Mouse (Mus musculus): ENCODE measurements at regions not wholly inside any gene's neighbourhood (a gene's known extent, or its start where the extent isn't known, plus 50 kb on each side); places are given as distances from the start of the nearest gene placed in this dataset.
A peak's percentile ranks its signal among the peaks of the same experiment; 100 is the strongest.

DNA sequence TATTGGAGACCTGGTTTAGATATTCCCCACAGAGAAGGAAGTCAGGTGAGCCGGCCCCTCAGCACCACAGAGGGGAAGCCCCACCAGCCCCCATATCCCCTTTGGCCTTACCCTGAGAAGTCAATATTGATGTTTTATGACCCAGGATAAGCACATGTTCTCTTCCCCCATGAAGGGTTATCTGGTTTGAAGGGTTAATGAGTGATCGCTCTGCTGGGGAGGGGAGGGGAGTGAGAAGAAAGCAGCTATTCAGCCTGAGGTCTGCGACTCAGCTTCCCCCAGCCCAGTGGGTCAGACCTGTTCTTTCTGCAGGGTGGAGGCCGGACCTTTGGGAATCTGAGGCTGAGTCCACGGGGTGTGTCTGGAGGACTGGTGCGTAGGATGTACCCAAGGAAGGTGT lies 152.4 kb upstream of the Haao start:
- H3K4me3 ChIP-seq: no peak overlapping the region
- H3K79me2 ChIP-seq (ENCODE audit: control insufficient read depth, insufficient read depth): no peaks in the 10 kb centered on the region
- H3K36me3 ChIP-seq (ENCODE audit: control insufficient read depth, insufficient read depth): no peaks in the 10 kb centered on the region
- TF ChIP-seq USF1 (IDR thresholded peaks at IDR 0.05; ENCODE audit: low read depth) (no peak), TCF3 (IDR thresholded peaks at IDR 0.05; ENCODE audit: insufficient read length, low read depth) (no peak), SRF (IDR thresholded peaks at IDR 0.05; ENCODE audit: control insufficient read depth, insufficient read length, low read depth) (no peak), CEBPB (IDR thresholded peaks at IDR 0.05; ENCODE audit: insufficient read depth, poor library complexity, severe bottlenecking) (no peak), REST (IDR thresholded peaks at IDR 0.05; ENCODE audit: insufficient read depth, insufficient read length) (no peak), POLR2AphosphoS2 (IDR thresholded peaks at IDR 0.05; ENCODE audit: insufficient read length, low read depth) (no peak), POLR2A (IDR thresholded peaks at IDR 0.05; ENCODE audit: insufficient read length, low read depth) (no peak), E2F4 (IDR thresholded peaks at IDR 0.05; ENCODE audit: insufficient read depth) (no peak), MAX (IDR thresholded peaks at IDR 0.05; ENCODE audit: low read depth) (no peak), TCF12 (IDR thresholded peaks at IDR 0.05; ENCODE audit: insufficient read depth, poor library complexity, severe bottlenecking) (no peak), MYOD1 (IDR thresholded peaks at IDR 0.05; ENCODE audit: control insufficient read depth in 1 of 3, insufficient read length in 2 of 3, low read depth in 2 of 3) (no peak), MYOG (IDR thresholded peaks at IDR 0.05; ENCODE audit: control insufficient read depth in 1 of 3, insufficient read depth in 1 of 3, insufficient read length in 2 of 3, low read depth in 2 of 3) (no peak)
- no peaks in the 10 kb centered on the region for H3K27me3 ChIP-seq (ENCODE audit: control insufficient read depth, insufficient read depth, insufficient read length)
- no peak overlapping the region for H3K4me2 ChIP-seq (ENCODE audit: low read depth)
- H3ac ChIP-seq (ENCODE audit: control insufficient read depth, insufficient read length): no peak overlapping the region

DNA sequence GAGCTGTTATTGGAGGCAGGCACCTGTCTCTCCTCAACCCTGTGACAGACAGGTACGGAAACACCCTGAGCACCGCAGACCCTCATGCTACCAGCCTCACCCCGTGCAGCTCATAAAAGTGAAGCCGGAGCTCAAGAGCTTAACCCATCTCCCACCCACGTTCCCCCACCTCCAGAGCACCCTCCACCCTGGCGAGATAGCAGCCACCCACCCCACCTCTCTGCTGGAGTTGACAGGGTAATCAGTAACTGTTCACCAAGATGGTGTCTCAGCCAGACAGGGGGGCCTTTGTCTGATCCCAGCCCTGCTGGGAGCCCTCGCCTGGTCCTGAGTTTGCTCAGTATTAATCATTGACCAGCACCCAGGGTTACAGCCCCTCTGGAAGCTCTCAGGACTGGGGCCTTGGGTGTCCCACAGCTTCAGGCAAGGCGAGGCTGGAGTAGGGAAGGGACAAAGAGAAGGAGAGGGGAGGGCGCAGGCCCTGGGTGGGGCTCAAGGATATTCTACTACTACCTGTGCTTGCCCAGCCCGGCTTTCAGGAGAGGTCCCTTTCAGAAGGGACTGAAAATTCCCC lies 151.3 kb upstream of the Haao start:
- Histone ChIP-seq H3K36me3 (ENCODE audit: control insufficient read depth, insufficient read depth) (no peaks in the 10 kb centered on the region), H3K27me3 (ENCODE audit: control insufficient read depth, insufficient read depth, insufficient read length) (no peaks in the 10 kb centered on the region), H3K79me2 (ENCODE audit: control insufficient read depth, insufficient read depth) (no peaks in the 10 kb centered on the region), H3ac (ENCODE audit: control insufficient read depth, insufficient read length) (no peak overlapping the region), H3K4me2 (ENCODE audit: low read depth) (no peak overlapping the region), H3K4me3 (no peak overlapping the region)
- TF ChIP-seq TCF3 (IDR thresholded peaks at IDR 0.05; ENCODE audit: insufficient read length, low read depth) (no peak), MYOD1 (IDR thresholded peaks at IDR 0.05; ENCODE audit: control insufficient read depth in 1 of 3, insufficient read length in 2 of 3, low read depth in 2 of 3) (no peak), CEBPB (IDR thresholded peaks at IDR 0.05; ENCODE audit: insufficient read depth, poor library complexity, severe bottlenecking) (no peak)

DNA sequence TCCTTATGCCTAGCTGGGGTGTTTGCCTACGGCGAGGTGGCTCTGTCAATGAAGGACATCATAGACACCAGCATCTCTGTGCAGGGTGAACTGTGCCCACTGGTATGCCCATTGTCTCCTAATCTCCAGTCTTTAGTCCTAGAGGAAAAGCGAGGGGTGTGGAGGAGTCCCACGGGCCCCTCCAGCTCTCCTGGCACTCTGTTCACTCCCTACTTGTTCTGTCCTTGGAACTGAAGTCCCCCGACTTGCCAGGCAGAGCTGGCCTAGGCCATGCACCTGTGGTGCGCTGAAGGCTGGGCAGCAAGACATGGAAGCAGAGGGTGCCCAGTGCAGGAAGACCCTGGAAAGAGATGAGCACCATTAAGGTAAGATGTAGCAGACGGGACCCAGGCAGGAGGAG lies 150.6 kb upstream of the Haao start:
- Histone ChIP-seq H3K27me3 (ENCODE audit: control insufficient read depth, insufficient read depth, insufficient read length) (no peaks in the 10 kb centered on the region), H3ac (ENCODE audit: control insufficient read depth, insufficient read length) (no peak overlapping the region), H3K36me3 (ENCODE audit: control insufficient read depth, insufficient read depth) (no peaks in the 10 kb centered on the region), H3K4me3 (no peak overlapping the region), H3K79me2 (ENCODE audit: control insufficient read depth, insufficient read depth) (no peaks in the 10 kb centered on the region), H3K4me2 (ENCODE audit: low read depth) (no peak overlapping the region)
- TF ChIP-seq MAX (IDR thresholded peaks at IDR 0.05; ENCODE audit: low read depth): no peak
- no peak for TF ChIP-seq TCF12 (IDR thresholded peaks at IDR 0.05; ENCODE audit: insufficient read depth, poor library complexity, severe bottlenecking)
- no peak for TF ChIP-seq CEBPB (IDR thresholded peaks at IDR 0.05; ENCODE audit: insufficient read depth, poor library complexity, severe bottlenecking)
- no peak for TF ChIP-seq POLR2AphosphoS2 (IDR thresholded peaks at IDR 0.05; ENCODE audit: insufficient read length, low read depth)
- TF ChIP-seq POLR2A (IDR thresholded peaks at IDR 0.05; ENCODE audit: insufficient read length, low read depth): no peak
- no peak for TF ChIP-seq E2F4 (IDR thresholded peaks at IDR 0.05; ENCODE audit: insufficient read depth)
- no peak for TF ChIP-seq REST (IDR thresholded peaks at IDR 0.05; ENCODE audit: insufficient read depth, insufficient read length)
- no peak for TF ChIP-seq MYOG (IDR thresholded peaks at IDR 0.05; ENCODE audit: control insufficient read depth in 1 of 3, insufficient read depth in 1 of 3, insufficient read length in 2 of 3, low read depth in 2 of 3)

DNA sequence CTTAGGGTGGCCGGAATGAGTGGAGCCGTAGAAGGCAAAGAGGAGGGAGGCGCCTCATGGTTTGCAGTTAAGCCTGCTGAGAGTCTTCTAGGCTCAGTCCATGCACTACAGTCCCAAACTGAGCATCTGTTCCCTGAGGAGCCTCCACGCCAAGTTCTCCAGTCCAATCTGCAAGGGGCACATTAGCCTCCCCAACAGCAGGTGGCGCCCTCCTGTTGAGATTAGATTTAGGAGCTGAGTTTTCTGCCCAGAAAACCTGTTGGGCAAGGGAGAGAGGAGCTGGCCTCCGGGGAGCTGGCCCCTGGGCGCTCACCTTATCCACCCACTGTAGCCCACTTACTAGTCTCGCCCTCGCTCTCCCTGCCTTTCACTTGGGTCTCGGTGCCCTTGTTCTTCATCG lies 150.0 kb upstream of the Haao start:
- TF ChIP-seq USF1 (IDR thresholded peaks at IDR 0.05; ENCODE audit: low read depth): no peak
- no peak for TF ChIP-seq POLR2AphosphoS2 (IDR thresholded peaks at IDR 0.05; ENCODE audit: insufficient read length, low read depth)
- TF ChIP-seq TCF3 (IDR thresholded peaks at IDR 0.05; ENCODE audit: insufficient read length, low read depth): no peak
- no peak for TF ChIP-seq CEBPB (IDR thresholded peaks at IDR 0.05; ENCODE audit: insufficient read depth, poor library complexity, severe bottlenecking)
- TF ChIP-seq MAX (IDR thresholded peaks at IDR 0.05; ENCODE audit: low read depth): no peak
- TF ChIP-seq TCF12 (IDR thresholded peaks at IDR 0.05; ENCODE audit: insufficient read depth, poor library complexity, severe bottlenecking): no peak
- TF ChIP-seq E2F4 (IDR thresholded peaks at IDR 0.05; ENCODE audit: insufficient read depth): no peak
- TF ChIP-seq SRF (IDR thresholded peaks at IDR 0.05; ENCODE audit: control insufficient read depth, insufficient read length, low read depth): no peak
- TF ChIP-seq MYOD1 (IDR thresholded peaks at IDR 0.05; ENCODE audit: control insufficient read depth in 1 of 3, insufficient read length in 2 of 3, low read depth in 2 of 3): no peak
- TF ChIP-seq MYOG (IDR thresholded peaks at IDR 0.05; ENCODE audit: control insufficient read depth in 1 of 3, insufficient read depth in 1 of 3, insufficient read length in 2 of 3, low read depth in 2 of 3): no peak
- TF ChIP-seq REST (IDR thresholded peaks at IDR 0.05; ENCODE audit: insufficient read depth, insufficient read length): no peak
- TF ChIP-seq POLR2A (IDR thresholded peaks at IDR 0.05; ENCODE audit: insufficient read length, low read depth): no peak
- no peaks in the 10 kb centered on the region for H3K36me3 ChIP-seq (ENCODE audit: control insufficient read depth, insufficient read depth)
- no peak overlapping the region for H3K4me3 ChIP-seq
- H3K79me2 ChIP-seq (ENCODE audit: control insufficient read depth, insufficient read depth): no peaks in the 10 kb centered on the region
- no peaks in the 10 kb centered on the region for H3K27me3 ChIP-seq (ENCODE audit: control insufficient read depth, insufficient read depth, insufficient read length)
- H3ac ChIP-seq (ENCODE audit: control insufficient read depth, insufficient read length): no peak overlapping the region
- no peak overlapping the region for H3K4me2 ChIP-seq (ENCODE audit: low read depth)

- no peak overlapping the region for H3ac ChIP-seq (ENCODE audit: control insufficient read depth, insufficient read length)
- no peak for TF ChIP-seq REST (IDR thresholded peaks at IDR 0.05; ENCODE audit: insufficient read depth, insufficient read length)
- TF ChIP-seq MYOG (IDR thresholded peaks at IDR 0.05; ENCODE audit: control insufficient read depth in 1 of 3, insufficient read depth in 1 of 3, insufficient read length in 2 of 3, low read depth in 2 of 3): peak in 1 of 3 experiments; percentile 3
- no peak for TF ChIP-seq MAX (IDR thresholded peaks at IDR 0.05; ENCODE audit: low read depth)
- TF ChIP-seq USF1 (IDR thresholded peaks at IDR 0.05; ENCODE audit: low read depth): no peak
- TF ChIP-seq POLR2A (IDR thresholded peaks at IDR 0.05; ENCODE audit: insufficient read length, low read depth): no peak
- TF ChIP-seq MYOD1 (IDR thresholded peaks at IDR 0.05; ENCODE audit: control insufficient read depth in 1 of 3, insufficient read length in 2 of 3, low read depth in 2 of 3): no peak
- no peak for TF ChIP-seq POLR2AphosphoS2 (IDR thresholded peaks at IDR 0.05; ENCODE audit: insufficient read length, low read depth)
- no peak for TF ChIP-seq TCF3 (IDR thresholded peaks at IDR 0.05; ENCODE audit: insufficient read length, low read depth)
- H3K79me2 ChIP-seq (ENCODE audit: control insufficient read depth, insufficient read depth): no peaks in the 10 kb centered on the region
- H3K36me3 ChIP-seq (ENCODE audit: control insufficient read depth, insufficient read depth): no peaks in the 10 kb centered on the region
- H3K27me3 ChIP-seq (ENCODE audit: control insufficient read depth, insufficient read depth, insufficient read length): no peaks in the 10 kb centered on the region
- no peak overlapping the region for H3K4me3 ChIP-seq
- H3K4me2 ChIP-seq (ENCODE audit: low read depth): peak overlapping the region; percentile 57
Observed at GRCm38 (mm10) chr17:83993028-83993427, 145.3 kb upstream of the Haao start.
